Mouse (Mus musculus) midbrain, embryonic 12.5 days (tissue): ENCODE data around the gene Gm9970. TPM values are rescaled to one million over a fixed set of nuclear protein-coding genes. Genes with fewer than 3 reads are reported as not detected.

ENCODE experiments used
- ATAC-seq: fragments of 200-750 bp; cut with Nextera tagmentation; 2 replicates; pipeline ENCODE4 v1.8.0; 2017; ENCODE audit warnings: low read depth, moderate TSS enrichment, moderate library complexity; ENCODE audit not compliant: low FRiP score
- H3K27ac ChIP-seq: fragments of 300-500 bp; sonication (generic); replicated peaks from 2 replicates; pipeline ENCODE4 v1.5.1; 2016; ENCODE audit warnings: mild to moderate bottlenecking
- H3K27me3 ChIP-seq: fragments of 300-500 bp; sonication (generic); 2 replicates; pipeline ENCODE4 v1.6.1; 2016; ENCODE audit warnings: mild to moderate bottlenecking
- H3K36me3 ChIP-seq: fragments of 300-500 bp; sonication (generic); 2 replicates; pipeline ENCODE4 v1.6.1; 2016
- H3K4me1 ChIP-seq: fragments of 300-500 bp; sonication (generic); 2 replicates; pipeline ENCODE4 v1.6.1; 2016
- H3K4me2 ChIP-seq: fragments of 300-500 bp; sonication (generic); replicated peaks from 2 replicates; pipeline ENCODE4 v1.6.1; 2016; ENCODE audit warnings: mild to moderate bottlenecking, moderate library complexity
- H3K4me3 ChIP-seq: fragments of 300-500 bp; sonication (generic); 2 replicates; pipeline ENCODE4 v1.5.1; 2016; ENCODE audit warnings: mild to moderate bottlenecking
- H3K9ac ChIP-seq: fragments of 300-500 bp; sonication (generic); replicated peaks from 2 replicates; pipeline ENCODE4 v1.6.1; 2016; ENCODE audit warnings: mild to moderate bottlenecking, moderate library complexity
- H3K9me3 ChIP-seq: fragments of 300-500 bp; sonication (generic); 2 replicates; pipeline ENCODE4 v1.6.1; 2016; ENCODE audit warnings: mild to moderate bottlenecking
- WGBS: fragments of 180-500 bp; shearing (Covaris S2); methylation state at CpG from one replicate; pipeline ENCODE4 v1.1.7; 2016; 5-methylcytosine and 5-hydroxymethylcytosine counted together
- polyA plus RNA-seq: library from polyadenylated mRNA; unstranded; fragments of >200 nt; fragmentation: Nextera tagmentation; extraction: Ambion mirVana; gene quantifications from 2 replicates; pipeline ENCODE4 v1.2.1, GENCODE M21; 2016

Gm9970 gene
- polyA plus RNA-seq, 1 experiment from 2014 or later, result 0.71 TPM

- Histone ChIP-seq H3K4me2 (peak overlapping the region; percentile 90), H3K9me3 (no peaks in the 10 kb centered on the region), H3K9ac (peak overlapping the region; percentile 91), H3K4me3 (peak overlapping the region; percentile 90), H3K4me1 (peaks cover 20% of the 10 kb centered on the region), H3K36me3 (peaks cover 62% of the 10 kb centered on the region), H3K27me3 (no peaks in the 10 kb centered on the region), H3K27ac (peak overlapping the region; percentile 72)
- 14% methylated on average over 42 of the region's 42 CpGs for WGBS
- peak; percentile 64; the same call in 1 of the 2 replicates for ATAC-seq
Observed at GRCm38 (mm10) chr5:31192045-31192938, 48.7 kb downstream of the Gm9970 start.

Other genes with a start within 250 kb of the Gm9970 start
- gene Atraid, start 192.9 kb downstream of the Gm9970 start, polyA plus RNA-seq, result 117 and 120 TPM in 2 replicates
- gene Slc5a6, start 192.3 kb downstream of the Gm9970 start, polyA plus RNA-seq, result 11.7 and 12.9 TPM in 2 replicates
- gene Cad, start 186.5 kb downstream of the Gm9970 start, polyA plus RNA-seq, result 39.2 and 39.7 TPM in 2 replicates
- gene Dnajc5g, start 134.9 kb downstream of the Gm9970 start, polyA plus RNA-seq, result not detected in 2 replicates
- gene Slc30a3, start 133.0 kb downstream of the Gm9970 start, polyA plus RNA-seq, result 10.7 and 11.2 TPM in 2 replicates
- not detected in 2 replicates for gene Trim54, start 124.5 kb downstream of the Gm9970 start, polyA plus RNA-seq
- not detected in 2 replicates for gene Ucn, start 102.4 kb downstream of the Gm9970 start, polyA plus RNA-seq
- gene Mpv17, start 87.0 kb downstream of the Gm9970 start, polyA plus RNA-seq, result 53.1 and 56.8 TPM in 2 replicates
- gene Gm29609, start 61.3 kb downstream of the Gm9970 start, polyA plus RNA-seq, result 1.3 and 3.6 TPM in 2 replicates
- 97.3 and 97.6 TPM in 2 replicates for gene Gtf3c2, start 61.1 kb downstream of the Gm9970 start, polyA plus RNA-seq
- gene Snx17, start 48.0 kb downstream of the Gm9970 start, polyA plus RNA-seq, result 141 and 153 TPM in 2 replicates
- 65.6 and 68.0 TPM in 2 replicates for gene Eif2b4, start 47.8 kb downstream of the Gm9970 start, polyA plus RNA-seq
- 22.0 and 25.2 TPM in 2 replicates for gene Zfp513, start 38.9 kb downstream of the Gm9970 start, polyA plus RNA-seq
- 163 and 167 TPM in 2 replicates for gene Ppm1g, start 20.5 kb downstream of the Gm9970 start, polyA plus RNA-seq
- gene Nrbp1, start 368 bp downstream of the Gm9970 start, polyA plus RNA-seq, result 144 and 151 TPM in 2 replicates
- 3.3 and 4.7 TPM in 2 replicates for gene Krtcap3, start 10.5 kb upstream of the Gm9970 start, polyA plus RNA-seq
- gene Ift172, start 49.9 kb upstream of the Gm9970 start, polyA plus RNA-seq, result 50.7 and 56.1 TPM in 2 replicates
- gene Fndc4, start 54.8 kb upstream of the Gm9970 start, polyA plus RNA-seq, result 57.8 and 64.6 TPM in 2 replicates
- gene Gckr, start 56.2 kb upstream of the Gm9970 start, polyA plus RNA-seq, result 0.20 and 0.48 TPM in 2 replicates
- 99.2 and 103 TPM in 2 replicates for gene Zfp512, start 211.2 kb upstream of the Gm9970 start, polyA plus RNA-seq
- gene 4930548H24Rik, start 244.5 kb upstream of the Gm9970 start, polyA plus RNA-seq, result 0.22 TPM in 1 of 2 replicates, not detected in the other